Mouse (Mus musculus) hindbrain, postnatal 0 days (tissue): ENCODE data around the gene Rps6ka4. TPM values are rescaled to one million over a fixed set of nuclear protein-coding genes. Genes with fewer than 3 reads are reported as not detected.

Source experiments
- ATAC-seq: fragments of 200-750 bp; cut with Nextera tagmentation; 2 replicates; pipeline ENCODE4 v1.8.0; 2017; ENCODE audit warnings: mild to moderate bottlenecking, moderate TSS enrichment, moderate library complexity
- DNase-seq: peaks from one replicate; pipeline ENCODE4 v3.0.0-alpha.2; 2015; ENCODE audit warnings: low spot score
- H3K27ac ChIP-seq: fragments of 300-500 bp; sonication (generic); 2 replicates; pipeline ENCODE4 v1.5.1; 2014; ENCODE audit warnings: mild to moderate bottlenecking
- H3K27me3 ChIP-seq: fragments of 300-500 bp; sonication (generic); 2 replicates; pipeline ENCODE4 v1.6.1; 2014; ENCODE audit warnings: low read length, mixed read lengths; ENCODE audit not compliant: insufficient read depth
- H3K36me3 ChIP-seq: fragments of 300-500 bp; sonication (generic); 2 replicates; pipeline ENCODE4 v1.6.1; 2014; ENCODE audit warnings: low read length, mixed read lengths; ENCODE audit not compliant: insufficient read depth
- H3K4me1 ChIP-seq: fragments of 300-500 bp; sonication (generic); 2 replicates; pipeline ENCODE4 v1.6.1; 2014; ENCODE audit warnings: antibody characterized with exemption, low read length, mixed read lengths; ENCODE audit not compliant: insufficient read depth
- H3K4me2 ChIP-seq: fragments of 300-500 bp; sonication (generic); 2 replicates; pipeline ENCODE4 v1.6.1; 2014; ENCODE audit warnings: low read depth, mild to moderate bottlenecking, low read length, moderate library complexity, mixed read lengths
- H3K4me3 ChIP-seq: fragments of 300-500 bp; sonication (generic); 2 replicates; pipeline ENCODE4 v1.5.1; 2014; ENCODE audit warnings: low read length
- H3K9ac ChIP-seq: fragments of 300-500 bp; sonication (generic); replicated peaks from 2 replicates; pipeline ENCODE4 v1.6.1; 2014; ENCODE audit warnings: mild to moderate bottlenecking, low read length, moderate library complexity, mixed read lengths
- H3K9me3 ChIP-seq: fragments of 300-500 bp; sonication (generic); 2 replicates; pipeline ENCODE4 v1.6.1; 2016; ENCODE audit warnings: low read length, mixed read lengths
- CTCF ChIP-seq: IDR thresholded peaks from 2 replicates; pipeline ENCODE4 v1.5.1; 2016; ENCODE audit warnings: antibody characterized with exemption, control low read depth, low read depth
- WGBS: fragments of 180-500 bp; shearing (Covaris S2); extraction: QIAGEN DNeasy Blood & Tissue Kit; methylation state at CpG from one replicate; pipeline ENCODE4 v1.1.7; 2014; 5-methylcytosine and 5-hydroxymethylcytosine counted together
- polyA plus RNA-seq: library from polyadenylated mRNA; unstranded; fragments of >200 nt; fragmentation: Nextera tagmentation; extraction: Ambion mirVana; gene quantifications from 2 replicates; pipeline ENCODE4 v1.2.1, GENCODE M21; 2015
- total RNA-seq: library from RNA; depleted of rRNA; stranded (reverse); fragments of >200 nt; gene quantifications from 2 replicates; pipeline ENCODE4 v1.2.3, GENCODE M21; 2014

Rps6ka4 gene
- total and polyA plus RNA-seq, 2 experiments from 2014 or later = 22.1 to 26.0 TPM

- WGBS = 68% methylated on average over 9 of the region's 9 CpGs
- no peak overlapping the region for H3K27ac ChIP-seq
- no peak overlapping the region for H3K4me2 ChIP-seq
- peaks cover 6% of the 10 kb centered on the region; the same call in 1 of the 2 replicates for H3K4me1 ChIP-seq
- H3K9me3 ChIP-seq = no peaks in the 10 kb centered on the region
- no peak overlapping the region for H3K4me3 ChIP-seq
- ATAC-seq (no peak), DNase-seq (no peak)
- no peaks in the 10 kb centered on the region for H3K36me3 ChIP-seq
- no peak overlapping the region for H3K9ac ChIP-seq
- H3K27me3 ChIP-seq = no peaks in the 10 kb centered on the region
- no peak for TF ChIP-seq CTCF
Observed at GRCm38 (mm10) chr19:6857391-6858005, 17.1 kb upstream of the Rps6ka4 start.

- Histone ChIP-seq H3K27ac (no peak overlapping the region), H3K4me2 (no peak overlapping the region), H3K9ac (no peak overlapping the region), H3K9me3 (no peaks in the 10 kb centered on the region), H3K36me3 (no peaks in the 10 kb centered on the region), H3K4me3 (no peak overlapping the region), H3K27me3 (no peaks in the 10 kb centered on the region), H3K4me1 (peaks cover 6% of the 10 kb centered on the region; the same call in 1 of the 2 replicates)
- ATAC-seq (no peak), DNase-seq (no peak)
- no peak for TF ChIP-seq CTCF
- 45% methylated on average over 3 of the region's 3 CpGs for WGBS
Observed at GRCm38 (mm10) chr19:6857003-6857360, 16.5 kb upstream of the Rps6ka4 start.

- TF ChIP-seq CTCF = peak; percentile 65
- peak overlapping the region; percentile 60; the same call in 1 of the 2 replicates for H3K27ac ChIP-seq
- H3K27me3 ChIP-seq = no peaks in the 10 kb centered on the region
- WGBS = 38% methylated on average over 12 of the region's 12 CpGs
- no peak overlapping the region for H3K4me2 ChIP-seq
- no peak overlapping the region for H3K4me3 ChIP-seq
- ATAC-seq (peak; percentile 46), DNase-seq (peak; percentile 82)
- no peaks in the 10 kb centered on the region for H3K36me3 ChIP-seq
- peaks cover 6% of the 10 kb centered on the region; the same call in 1 of the 2 replicates for H3K4me1 ChIP-seq
- H3K9ac ChIP-seq = no peak overlapping the region
- H3K9me3 ChIP-seq = no peaks in the 10 kb centered on the region
Observed at GRCm38 (mm10) chr19:6856281-6857002, 16.0 kb upstream of the Rps6ka4 start.

GRCm38 (mm10) chr19:6855225-6856031 lies 15.0 kb upstream of the Rps6ka4 start:
- H3K4me1 ChIP-seq = peaks cover 6% of the 10 kb centered on the region; the same call in 1 of the 2 replicates
- no peaks in the 10 kb centered on the region for H3K27me3 ChIP-seq
- H3K4me2 ChIP-seq = peak overlapping the region; percentile 41
- WGBS = 10% methylated on average over 38 of the region's 38 CpGs
- no peaks in the 10 kb centered on the region for H3K9me3 ChIP-seq
- TF ChIP-seq CTCF = peak; percentile 43; the same call in 1 of the 2 replicates
- DNase-seq = peak; percentile 66
- peak; percentile 73 for ATAC-seq
- no peak overlapping the region; the same call in 1 of the 2 replicates for H3K4me3 ChIP-seq
- H3K36me3 ChIP-seq = no peaks in the 10 kb centered on the region
- H3K27ac ChIP-seq = peak overlapping the region; percentile 60; the same call in 1 of the 2 replicates
- H3K9ac ChIP-seq = 0 out of 2 replicates have a peak overlapping the region, but pooled peaks have one; percentile 28

- ATAC-seq = no peak
Observed at GRCm38 (mm10) chr19:6854658-6855057, 14.2 kb upstream of the Rps6ka4 start.

GRCm38 (mm10) chr19:6853903-6854302 lies 13.5 kb upstream of the Rps6ka4 start:
- peak; percentile 21; the same call in 1 of the 2 replicates for TF ChIP-seq CTCF
- Histone ChIP-seq H3K4me2 (no peak overlapping the region), H3K9ac (no peak overlapping the region), H3K9me3 (no peaks in the 10 kb centered on the region), H3K27ac (no peak overlapping the region), H3K4me3 (no peak overlapping the region), H3K36me3 (no peaks in the 10 kb centered on the region), H3K27me3 (peaks cover 5% of the 10 kb centered on the region; the same call in 1 of the 2 replicates), H3K4me1 (peaks cover 6% of the 10 kb centered on the region; the same call in 1 of the 2 replicates)
- 72% methylated on average over 8 of the region's 8 CpGs for WGBS
- ATAC-seq (no peak), DNase-seq (no peak)

More at GRCm38 (mm10) chr19:6854658-6855057, 14.2 kb upstream of the Rps6ka4 start:
- Histone ChIP-seq H3K36me3 (no peaks in the 10 kb centered on the region), H3K4me2 (no peak overlapping the region), H3K4me1 (peaks cover 6% of the 10 kb centered on the region; the same call in 1 of the 2 replicates), H3K4me3 (no peak overlapping the region), H3K9me3 (no peaks in the 10 kb centered on the region), H3K9ac (no peak overlapping the region), H3K27ac (no peak overlapping the region), H3K27me3 (no peaks in the 10 kb centered on the region)
- no peak for TF ChIP-seq CTCF
- DNase-seq = no peak
- WGBS = 91% methylated on average over 12 of the region's 12 CpGs
